Mouse (Mus musculus): ENCODE results near the gene Ier5. TPM values are rescaled to one million over a fixed set of nuclear protein-coding genes. Genes with fewer than 3 reads are reported as not detected.
A peak's percentile ranks its signal among the peaks of the same experiment; 100 is the strongest.

Gene Ier5
- 58.7 and 62.5 TPM in 2 replicates for polyA plus RNA-seq (2012; ENCODE audit: insufficient read depth, insufficient read length, missing spikeins)

DNA sequence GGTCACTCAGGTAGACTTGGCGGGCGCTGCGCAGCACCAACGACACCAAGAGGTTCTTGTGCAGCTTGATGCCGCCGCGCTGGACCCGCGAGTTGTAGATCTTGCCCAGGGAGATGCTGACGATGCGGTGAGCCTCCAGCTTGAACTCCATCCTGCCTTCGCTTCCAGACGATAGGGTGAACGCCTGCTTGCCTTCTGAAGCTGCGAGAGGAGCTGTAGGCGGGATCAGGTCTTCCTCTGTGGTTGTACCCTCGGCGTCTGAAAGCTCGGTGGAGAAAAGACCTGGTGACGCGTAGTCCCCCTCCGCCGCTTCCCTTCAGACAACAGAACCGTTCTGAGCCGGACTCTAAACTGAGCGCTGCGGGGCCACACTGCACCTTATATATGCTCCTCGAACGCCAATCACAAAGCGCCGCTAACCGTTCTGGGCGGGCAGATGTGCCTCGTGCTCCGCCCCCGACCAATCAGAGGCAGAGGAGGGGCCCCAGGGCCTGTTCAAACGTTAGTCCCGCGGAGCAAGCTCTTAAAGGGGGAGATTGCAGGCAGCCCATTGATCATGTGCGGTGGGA is at the start of gene Ier5:
Gene Ier5, minus strand, starts transcription at position 357 of the 569 bp plus-strand sequence.
- TF ChIP-seq POLR2A (IDR thresholded peaks at IDR 0.05; ENCODE audit: borderline replicate concordance, low read depth, low read length) (peak; percentile 99), CTCF (IDR thresholded peaks at IDR 0.05; ENCODE audit: low read depth, low read length) (no peak)
- H3K27ac ChIP-seq (ENCODE audit: insufficient read depth, low read depth, low read length), result peak within 1 kb of the TSS; percentile 79
- peak within 1 kb of the TSS; percentile 80 for H3K4me3 ChIP-seq (ENCODE audit: insufficient read depth, low read length)
- H3K4me1 ChIP-seq (ENCODE audit: control insufficient read depth, insufficient read depth, low read length), result peaks cover 13% of the 10 kb centered on the region

- Histone ChIP-seq H3K4me3 (ENCODE audit: insufficient read depth, low read length) (no peak overlapping the region), H3K27ac (ENCODE audit: insufficient read depth, low read depth, low read length) (peak overlapping the region; percentile 48), H3K4me1 (ENCODE audit: control insufficient read depth, insufficient read depth, low read length) (peaks cover 17% of the 10 kb centered on the region)
- no peak for TF ChIP-seq POLR2A (IDR thresholded peaks at IDR 0.05; ENCODE audit: borderline replicate concordance, low read depth, low read length)
- TF ChIP-seq CTCF (IDR thresholded peaks at IDR 0.05; ENCODE audit: low read depth, low read length), result no peak
These were observed 47.8 kb upstream of the Ier5 start for GRCm38 (mm10) chr1:155147228-155147627.

GRCm38 (mm10) chr1:155146572-155146980 is 47.1 kb upstream of the Ier5 start, which contains the start of gene Mr1:
Gene Mr1, minus strand, starts transcription at chr1:155146814.
- TF ChIP-seq CTCF (IDR thresholded peaks at IDR 0.05; ENCODE audit: low read depth, low read length) (no peak), POLR2A (IDR thresholded peaks at IDR 0.05; ENCODE audit: borderline replicate concordance, low read depth, low read length) (no peak)
- Histone ChIP-seq H3K4me3 (ENCODE audit: insufficient read depth, low read length) (peak within 1 kb of the TSS; percentile 73), H3K4me1 (ENCODE audit: control insufficient read depth, insufficient read depth, low read length) (peaks cover 17% of the 10 kb centered on the region), H3K27ac (ENCODE audit: insufficient read depth, low read depth, low read length) (peak within 1 kb of the TSS; percentile 78)

GRCm38 (mm10) chr1:155145620-155146019 is 46.2 kb upstream of the Ier5 start:
- TF ChIP-seq CTCF (IDR thresholded peaks at IDR 0.05; ENCODE audit: low read depth, low read length) (no peak), POLR2A (IDR thresholded peaks at IDR 0.05; ENCODE audit: borderline replicate concordance, low read depth, low read length) (no peak)
- Histone ChIP-seq H3K4me3 (ENCODE audit: insufficient read depth, low read length) (peak overlapping the region; percentile 73), H3K27ac (ENCODE audit: insufficient read depth, low read depth, low read length) (peak overlapping the region; percentile 78), H3K4me1 (ENCODE audit: control insufficient read depth, insufficient read depth, low read length) (peaks cover 17% of the 10 kb centered on the region)

DNA sequence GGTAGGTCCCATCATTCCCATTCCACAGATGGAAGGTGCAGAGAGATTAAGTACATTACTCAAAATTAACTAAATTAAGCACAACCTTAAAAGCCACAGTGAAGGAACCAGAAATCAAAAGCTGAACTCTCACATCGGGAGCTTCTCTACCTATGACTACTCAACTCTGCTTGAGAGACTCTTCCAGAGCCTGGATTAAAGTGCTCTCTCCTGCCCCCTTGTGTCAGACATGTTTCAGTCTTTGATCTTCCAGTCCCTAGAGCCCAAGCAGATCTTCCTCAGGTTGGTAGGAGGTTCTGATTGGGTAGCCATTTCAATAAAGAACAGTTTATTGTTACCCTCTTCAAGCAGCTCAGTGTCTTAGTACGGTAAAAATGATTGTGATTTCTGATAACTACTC is 40.6 kb upstream of the Ier5 start:
- no peak overlapping the region for H3K27ac ChIP-seq (ENCODE audit: insufficient read depth, low read depth, low read length)
- H3K4me1 ChIP-seq (ENCODE audit: control insufficient read depth, insufficient read depth, low read length), result peaks cover 23% of the 10 kb centered on the region
- TF ChIP-seq CTCF (IDR thresholded peaks at IDR 0.05; ENCODE audit: low read depth, low read length), result no peak
- TF ChIP-seq POLR2A (IDR thresholded peaks at IDR 0.05; ENCODE audit: borderline replicate concordance, low read depth, low read length), result no peak
- H3K4me3 ChIP-seq (ENCODE audit: insufficient read depth, low read length), result no peak overlapping the region

DNA sequence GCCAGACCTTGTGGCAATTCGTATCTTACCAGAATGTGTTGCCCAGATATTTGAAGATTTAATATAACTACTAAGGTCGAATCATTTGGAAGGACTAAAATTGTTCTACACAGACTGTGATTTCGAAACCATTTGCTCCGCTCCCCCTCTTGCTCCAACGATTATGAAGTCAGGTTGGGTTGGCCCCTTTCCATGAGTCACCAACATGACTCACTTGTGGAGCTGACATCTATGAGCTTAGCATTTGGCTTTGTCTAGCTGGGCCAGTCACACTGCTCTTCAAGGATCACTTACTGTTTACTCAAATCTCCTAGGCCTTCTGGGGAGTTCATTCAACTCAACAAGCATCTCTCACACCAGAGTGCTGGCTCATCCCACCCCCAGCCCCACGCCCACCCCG is 39.4 kb upstream of the Ier5 start:
- H3K4me1 ChIP-seq (ENCODE audit: control insufficient read depth, insufficient read depth, low read length), result peaks cover 16% of the 10 kb centered on the region
- no peak overlapping the region for H3K27ac ChIP-seq (ENCODE audit: insufficient read depth, low read depth, low read length)
- no peak overlapping the region for H3K4me3 ChIP-seq (ENCODE audit: insufficient read depth, low read length)
- TF ChIP-seq POLR2A (IDR thresholded peaks at IDR 0.05; ENCODE audit: borderline replicate concordance, low read depth, low read length) (no peak), CTCF (IDR thresholded peaks at IDR 0.05; ENCODE audit: low read depth, low read length) (no peak)

DNA sequence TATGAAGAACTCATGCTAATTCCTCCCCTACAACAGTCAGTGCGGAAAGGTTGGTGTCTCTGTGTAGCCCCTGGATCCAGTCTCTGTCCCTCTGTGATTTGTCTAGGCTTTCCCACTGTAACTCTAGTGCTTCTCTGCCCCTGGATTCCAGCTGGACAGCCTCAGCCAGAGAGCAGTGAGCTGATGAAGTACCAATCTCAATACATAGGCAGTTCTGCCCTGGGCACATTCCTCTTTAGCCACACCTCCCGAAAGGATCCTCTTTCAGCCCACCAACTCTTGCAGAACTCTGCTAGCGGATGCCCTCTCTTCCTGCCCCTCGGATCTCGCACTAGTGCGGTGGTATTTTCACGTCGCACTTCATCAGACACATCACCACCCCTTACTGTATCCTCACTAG is 35.4 kb upstream of the Ier5 start:
- Histone ChIP-seq H3K4me1 (ENCODE audit: control insufficient read depth, insufficient read depth, low read length) (peaks cover 19% of the 10 kb centered on the region), H3K4me3 (ENCODE audit: insufficient read depth, low read length) (no peak overlapping the region)

DNA sequence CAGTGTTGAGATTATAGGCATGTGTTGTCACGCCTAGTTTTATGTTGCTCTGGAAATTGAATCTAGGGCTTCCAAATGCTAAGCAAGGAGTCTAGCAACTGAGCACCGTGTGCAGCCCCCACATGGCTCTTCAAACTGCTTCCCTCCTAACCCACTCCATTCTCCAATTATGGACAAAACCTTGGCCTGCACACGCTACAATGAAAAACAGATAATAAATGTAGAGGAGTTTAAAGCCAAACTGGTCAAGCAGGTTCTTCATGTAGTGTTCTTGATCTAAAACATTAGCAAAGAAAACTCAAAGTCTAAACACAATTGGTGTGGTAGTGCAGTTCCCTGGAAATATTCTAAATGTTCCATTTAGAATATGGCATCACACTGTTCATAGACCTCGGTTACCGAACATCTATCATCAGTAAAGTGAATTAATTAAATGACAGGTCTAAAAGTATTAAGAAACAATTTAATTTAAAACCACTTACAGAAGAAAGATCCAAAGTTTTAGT is 28.0 kb upstream of the Ier5 start:
- no peak overlapping the region for H3K27ac ChIP-seq (ENCODE audit: insufficient read depth, low read depth, low read length)
- TF ChIP-seq POLR2A (IDR thresholded peaks at IDR 0.05; ENCODE audit: borderline replicate concordance, low read depth, low read length) (no peak), CTCF (IDR thresholded peaks at IDR 0.05; ENCODE audit: low read depth, low read length) (no peak)
- H3K4me1 ChIP-seq (ENCODE audit: control insufficient read depth, insufficient read depth, low read length), result no peaks in the 10 kb centered on the region
- H3K4me3 ChIP-seq (ENCODE audit: insufficient read depth, low read length), result no peak overlapping the region

More for the DNA sequence above, 35.4 kb upstream of the Ier5 start:
- TF ChIP-seq POLR2A (IDR thresholded peaks at IDR 0.05; ENCODE audit: borderline replicate concordance, low read depth, low read length), result no peak
- no peak for TF ChIP-seq CTCF (IDR thresholded peaks at IDR 0.05; ENCODE audit: low read depth, low read length)
- H3K27ac ChIP-seq (ENCODE audit: insufficient read depth, low read depth, low read length), result no peak overlapping the region

GRCm38 (mm10) chr1:155126716-155127115 is 27.3 kb upstream of the Ier5 start:
- Histone ChIP-seq H3K4me3 (ENCODE audit: insufficient read depth, low read length) (no peak overlapping the region), H3K4me1 (ENCODE audit: control insufficient read depth, insufficient read depth, low read length) (no peaks in the 10 kb centered on the region), H3K27ac (ENCODE audit: insufficient read depth, low read depth, low read length) (no peak overlapping the region)
- no peak for TF ChIP-seq POLR2A (IDR thresholded peaks at IDR 0.05; ENCODE audit: borderline replicate concordance, low read depth, low read length)
- TF ChIP-seq CTCF (IDR thresholded peaks at IDR 0.05; ENCODE audit: low read depth, low read length), result no peak

DNA sequence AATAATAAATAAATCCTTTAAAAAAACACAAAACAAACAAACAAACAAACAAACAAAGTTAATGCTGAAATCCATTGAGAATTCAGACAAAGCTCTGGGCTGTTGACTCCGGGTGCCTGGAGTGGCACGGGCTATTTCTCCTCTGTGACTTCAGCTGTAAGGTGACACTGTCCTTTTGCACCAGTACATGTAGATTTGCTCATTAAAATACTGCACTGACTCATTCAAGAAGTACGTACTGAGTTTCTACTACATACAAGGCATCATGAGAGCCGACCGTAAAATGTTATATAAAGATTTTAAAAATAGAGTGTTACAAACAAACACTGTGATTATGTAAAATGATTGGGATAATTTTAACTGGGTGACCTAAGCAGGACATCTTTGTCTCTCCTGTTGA is 25.0 kb upstream of the Ier5 start:
- TF ChIP-seq POLR2A (IDR thresholded peaks at IDR 0.05; ENCODE audit: borderline replicate concordance, low read depth, low read length) (no peak), CTCF (IDR thresholded peaks at IDR 0.05; ENCODE audit: low read depth, low read length) (no peak)
- Histone ChIP-seq H3K4me3 (ENCODE audit: insufficient read depth, low read length) (no peak overlapping the region), H3K27ac (ENCODE audit: insufficient read depth, low read depth, low read length) (no peak overlapping the region), H3K4me1 (ENCODE audit: control insufficient read depth, insufficient read depth, low read length) (no peaks in the 10 kb centered on the region)

Data from bone marrow macrophage, adult 2 months (primary cell).